Mouse (Mus musculus): Measurements from ENCODE around the gene Usp16.

GRCm38 (mm10) chr16:87494955-87495655, 40.6 kb downstream of the Usp16 start:
- TF ChIP-seq EP300 (IDR thresholded peaks at IDR 0.05; ENCODE audit: low read depth) (no peak), CTCF (IDR thresholded peaks at IDR 0.05; ENCODE audit: low read depth) (no peak)

All from heart, postnatal 0 days (tissue).